Mouse (Mus musculus) C2C12 (cell line): ENCODE measurements around the gene Zbtb9. TPM values are rescaled to one million over a fixed set of nuclear protein-coding genes. Genes with fewer than 3 reads are reported as not detected.

Experiments used
- H3K27me3 ChIP-seq: one replicate; pipeline ENCODE4 v1.6.1; 2011; ENCODE audit not compliant: control insufficient read depth, insufficient read depth, insufficient read length
- H3K36me3 ChIP-seq: one replicate; pipeline ENCODE4 v1.6.1; 2011; ENCODE audit not compliant: control insufficient read depth, insufficient read depth
- H3K4me3 ChIP-seq: one replicate; pipeline ENCODE4 v1.5.1; 2011; ENCODE audit warnings: mild to moderate bottlenecking, control low read depth; ENCODE audit not compliant: poor library complexity, insufficient read depth, severe bottlenecking
- H3K79me2 ChIP-seq: one replicate; pipeline ENCODE4 v1.6.1; 2011; ENCODE audit not compliant: control insufficient read depth, insufficient read depth
- H3K79me3 ChIP-seq: one replicate; pipeline ENCODE4 v1.6.1; 2011; ENCODE audit warnings: low read depth, control low read depth
- H3ac ChIP-seq: one replicate; pipeline ENCODE3; 2011; ENCODE audit warnings: low read depth; ENCODE audit not compliant: control insufficient read depth, insufficient read length
- CEBPB ChIP-seq: IDR thresholded peaks from one replicate; pipeline ENCODE4 v1.6.1; 2011; ENCODE audit warnings: low read depth, mild to moderate bottlenecking, control low read depth, moderate library complexity
- CTCF ChIP-seq: IDR thresholded peaks from one replicate; pipeline ENCODE4 v1.5.1; 2011; ENCODE audit not compliant: control insufficient read depth, insufficient read depth, insufficient read length
- FOSL1 ChIP-seq: IDR thresholded peaks from one replicate; pipeline ENCODE4 v1.8.0; 2011; ENCODE audit warnings: mild to moderate bottlenecking, low read length; ENCODE audit not compliant: poor library complexity, insufficient read depth, severe bottlenecking
- MAX ChIP-seq: IDR thresholded peaks from one replicate; pipeline ENCODE4 v1.6.1; 2011; ENCODE audit warnings: mild to moderate bottlenecking, control low read depth
- MYOD1 ChIP-seq: IDR thresholded peaks from one replicate; pipeline ENCODE4 v1.6.1; 2011; ENCODE audit warnings: low read depth; ENCODE audit not compliant: control insufficient read depth, insufficient read length
- MYOG ChIP-seq: IDR thresholded peaks from one replicate; pipeline ENCODE4 v1.6.1; 2011; ENCODE audit not compliant: control insufficient read depth, insufficient read length; ENCODE audit errors: extremely low read depth
- USF1 ChIP-seq: IDR thresholded peaks from one replicate; pipeline ENCODE4 v1.6.1; 2011; ENCODE audit warnings: low read depth, mild to moderate bottlenecking, control low read depth, moderate library complexity
- polyA plus RNA-seq: library from polyadenylated mRNA; unstranded; fragments of >200 nt; fragmentation: generic; extraction: Trizol; gene quantifications from one replicate; pipeline ENCODE4 v1.2.1, GENCODE M21; 2012; ENCODE audit warnings: missing spikeins

Zbtb9 gene
- polyA plus RNA-seq, 1 experiment = 6.8 TPM

DNA sequence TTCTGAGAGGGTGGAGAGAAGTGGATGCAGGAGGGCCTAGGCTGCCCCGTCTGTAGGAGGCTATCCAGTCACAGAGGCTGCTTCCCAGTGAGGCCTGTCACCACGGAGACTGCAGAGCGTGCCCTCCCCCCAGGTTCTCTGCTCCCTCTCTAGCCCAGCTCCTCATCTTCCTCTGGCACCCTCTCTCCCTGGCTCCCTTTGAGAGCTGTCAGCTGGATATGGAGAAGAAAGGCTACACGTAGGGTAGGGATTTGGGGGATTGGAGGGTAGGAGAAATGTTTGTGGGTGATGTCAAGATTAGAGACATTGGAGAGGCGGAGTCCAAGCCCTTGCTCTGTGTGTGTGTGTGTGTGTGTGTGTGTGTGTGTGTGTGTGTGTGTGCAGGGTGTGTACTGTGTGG, 23.1 kb upstream of the Zbtb9 start:
- H3ac ChIP-seq = no peak overlapping the region
- TF ChIP-seq CEBPB (no peak), FOSL1 (no peak), MAX (no peak), MYOD1 (no peak), USF1 (no peak), CTCF (no peak), MYOG (no peak)
- no peaks in the 10 kb centered on the region for H3K36me3 ChIP-seq
- no peak overlapping the region for H3K4me3 ChIP-seq
- H3K79me3 ChIP-seq = no peaks in the 10 kb centered on the region
- H3K79me2 ChIP-seq = no peaks in the 10 kb centered on the region
- no peaks in the 10 kb centered on the region for H3K27me3 ChIP-seq

DNA sequence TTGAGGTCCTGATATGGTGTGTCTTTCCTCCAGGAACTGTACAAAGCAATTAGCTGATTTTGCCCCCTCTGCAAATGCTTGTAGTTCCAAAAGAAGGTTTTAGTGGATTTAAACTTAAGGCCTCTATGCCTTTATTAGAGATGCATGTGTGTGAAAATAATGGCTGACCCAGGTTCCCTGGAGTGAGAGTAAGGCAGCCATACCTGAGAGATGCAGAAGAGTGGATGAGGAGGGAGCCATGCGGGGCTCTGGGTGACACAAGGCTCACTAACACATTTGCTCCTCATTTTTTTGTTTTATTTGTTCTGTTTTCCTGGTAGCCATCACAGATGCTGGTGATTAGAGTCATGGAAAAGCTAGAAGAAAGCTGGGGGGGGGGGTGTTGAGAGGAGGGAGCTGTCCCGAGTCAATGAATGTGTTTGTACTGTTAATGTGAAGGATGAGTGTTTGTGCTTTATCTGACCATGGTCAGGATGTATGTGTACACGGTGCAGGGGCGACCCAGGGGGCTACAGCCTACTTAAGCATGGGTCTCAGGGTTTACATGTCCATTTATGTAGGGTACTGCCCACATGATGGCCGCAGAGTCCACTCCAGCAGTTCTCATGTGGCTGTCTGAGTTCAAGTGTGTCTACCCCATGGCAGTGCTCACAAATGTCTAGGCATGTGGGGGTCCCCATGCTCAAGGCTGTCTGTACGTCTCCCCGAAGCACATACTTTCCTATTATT, 22.2 kb upstream of the Zbtb9 start:
- Histone ChIP-seq H3K4me3 (no peak overlapping the region), H3K27me3 (no peaks in the 10 kb centered on the region)
- no peak for TF ChIP-seq MYOG
- TF ChIP-seq MYOD1 = no peak
- TF ChIP-seq CEBPB = no peak
- TF ChIP-seq USF1 = no peak
- no peak for TF ChIP-seq CTCF
- TF ChIP-seq MAX = no peak
- no peak for TF ChIP-seq FOSL1

DNA sequence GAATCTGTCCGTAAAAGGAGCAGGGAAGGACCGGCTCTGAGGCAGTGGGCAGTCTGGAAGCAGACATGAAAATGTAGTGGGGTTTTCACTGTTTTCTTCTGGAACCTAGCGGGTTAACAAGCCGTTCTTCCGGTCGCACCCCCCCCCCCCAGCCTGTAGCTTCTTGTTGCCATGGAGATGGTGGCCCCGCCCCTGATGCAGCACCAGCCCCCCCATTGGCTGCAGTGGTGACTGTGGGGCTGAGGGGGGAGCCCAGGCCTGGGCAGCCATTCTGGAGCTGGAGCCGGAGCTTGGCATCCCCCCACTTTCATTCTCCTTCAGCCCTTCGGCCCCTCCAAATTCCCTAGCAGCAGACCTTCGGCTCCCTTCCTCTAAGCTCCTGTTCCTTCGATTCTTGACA, 21.6 kb upstream of the Zbtb9 start:
- H3K4me3 ChIP-seq = no peak overlapping the region
- no peaks in the 10 kb centered on the region for H3K79me3 ChIP-seq
- H3K36me3 ChIP-seq = no peaks in the 10 kb centered on the region
- TF ChIP-seq FOSL1 (no peak), USF1 (no peak), MYOD1 (no peak), CTCF (no peak), MAX (no peak), MYOG (no peak), CEBPB (no peak)
- H3K27me3 ChIP-seq = no peaks in the 10 kb centered on the region
- no peaks in the 10 kb centered on the region for H3K79me2 ChIP-seq
- H3ac ChIP-seq = no peak overlapping the region

More for the DNA sequence above, 22.2 kb upstream of the Zbtb9 start:
- no peaks in the 10 kb centered on the region for H3K79me3 ChIP-seq
- no peaks in the 10 kb centered on the region for H3K79me2 ChIP-seq
- no peak overlapping the region for H3ac ChIP-seq
- H3K36me3 ChIP-seq = no peaks in the 10 kb centered on the region

DNA sequence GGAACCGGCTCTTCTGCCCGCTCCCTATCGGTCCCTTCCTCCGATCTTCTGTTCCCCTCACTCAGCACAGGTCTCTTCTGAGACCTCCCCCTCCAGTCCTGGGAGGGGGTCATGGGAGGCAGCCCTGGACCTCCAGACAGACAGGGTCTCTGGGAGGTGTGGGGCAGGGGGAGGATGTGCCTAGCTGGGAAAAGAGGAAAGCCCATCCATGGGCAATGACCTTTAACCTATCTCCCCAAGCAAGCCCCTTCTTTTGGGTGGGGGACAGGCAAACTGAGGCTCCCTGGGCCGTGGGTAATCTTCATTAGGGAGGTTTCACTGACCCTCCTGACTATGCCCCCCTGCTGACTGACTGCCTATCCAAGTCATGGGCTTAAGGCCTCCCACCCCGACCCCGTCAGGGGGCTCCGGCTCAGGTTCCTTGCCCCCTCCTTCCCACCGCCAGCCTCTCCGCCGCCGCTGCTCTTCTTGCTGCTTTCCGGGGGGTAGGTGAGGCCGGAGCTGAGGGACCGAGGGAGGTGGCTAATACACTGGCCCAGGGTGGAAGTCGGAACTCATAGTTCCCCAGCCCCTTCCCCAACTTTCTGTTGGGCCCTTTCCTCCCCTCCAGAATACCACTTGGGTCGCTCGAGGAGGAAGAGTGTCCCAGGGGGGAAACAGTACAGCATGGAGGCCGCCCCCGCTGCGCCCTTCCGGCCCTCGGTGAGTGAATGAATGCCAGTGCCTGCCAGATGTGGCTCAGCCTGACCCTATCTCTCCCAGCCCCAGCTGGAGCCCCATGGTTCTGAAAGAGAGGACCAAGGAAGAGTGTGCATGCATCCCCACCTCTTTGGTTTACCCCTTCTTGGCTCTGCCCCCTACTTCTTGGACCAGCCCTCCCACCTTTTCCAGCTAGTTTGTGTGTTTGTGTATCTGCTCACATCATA, 20.8 kb upstream of the Zbtb9 start:
- no peaks in the 10 kb centered on the region for H3K36me3 ChIP-seq
- H3K79me2 ChIP-seq = no peaks in the 10 kb centered on the region
- H3K4me3 ChIP-seq = no peak overlapping the region

DNA sequence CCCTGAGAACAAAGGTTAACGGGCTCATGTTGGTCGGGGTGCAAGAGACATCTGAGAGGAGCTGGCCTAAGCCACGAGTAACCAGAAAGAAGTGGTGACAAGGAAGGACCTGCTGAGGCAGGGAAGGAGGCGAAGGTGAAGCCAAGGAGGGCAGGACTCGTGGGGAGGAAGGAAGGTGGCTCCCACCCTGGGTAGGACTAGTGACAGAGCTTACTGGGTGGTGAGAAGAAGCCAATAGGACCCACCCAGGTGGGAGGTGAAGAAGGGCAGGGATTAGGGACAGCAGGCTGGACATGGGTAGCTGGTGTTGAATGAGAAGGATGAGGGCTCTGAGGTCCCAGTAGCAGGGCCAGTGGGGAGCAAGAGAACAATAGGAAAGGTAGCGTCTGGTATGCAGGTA, 19.8 kb upstream of the Zbtb9 start:
- H3K4me3 ChIP-seq = no peak overlapping the region
- no peak for TF ChIP-seq MYOG
- TF ChIP-seq USF1 = no peak
- TF ChIP-seq CEBPB = no peak
- TF ChIP-seq MAX = no peak
- TF ChIP-seq CTCF = no peak
- TF ChIP-seq FOSL1 = no peak
- no peak for TF ChIP-seq MYOD1
- H3ac ChIP-seq = no peak overlapping the region
- no peaks in the 10 kb centered on the region for H3K36me3 ChIP-seq
- H3K27me3 ChIP-seq = no peaks in the 10 kb centered on the region
- H3K79me3 ChIP-seq = no peaks in the 10 kb centered on the region
- H3K79me2 ChIP-seq = no peaks in the 10 kb centered on the region

More for the DNA sequence above, 20.8 kb upstream of the Zbtb9 start:
- TF ChIP-seq MYOD1 (no peak), CTCF (no peak), FOSL1 (no peak), CEBPB (no peak), MAX (no peak), MYOG (no peak), USF1 (no peak)
- H3K27me3 ChIP-seq = no peaks in the 10 kb centered on the region
- no peaks in the 10 kb centered on the region for H3K79me3 ChIP-seq
- no peak overlapping the region for H3ac ChIP-seq
